Mouse (Mus musculus) midbrain, embryonic 16.5 days (tissue): Measurements from ENCODE around the gene Scimp. TPM values are rescaled to one million over a fixed set of nuclear protein-coding genes. Genes with fewer than 3 reads are reported as not detected.
"Not testable (repeated sequence)": the region's sequence is repeated elsewhere in the genome, so short reads cannot be mapped to it uniquely, and the experiment has no call there.

Experiments
- ATAC-seq: fragments of 200-750 bp; cut with Nextera tagmentation; 2 replicates; pipeline ENCODE4 v1.8.0; 2017; ENCODE audit warnings: moderate TSS enrichment
- H3K27ac ChIP-seq: fragments of 300-500 bp; sonication (generic); 2 replicates; pipeline ENCODE4 v1.5.1; 2014; ENCODE audit warnings: mild to moderate bottlenecking, low read length, mixed read lengths
- H3K27me3 ChIP-seq: fragments of 300-500 bp; sonication (generic); 2 replicates; pipeline ENCODE4 v1.6.1; 2014; ENCODE audit warnings: low read depth, low read length, mixed read lengths; ENCODE audit not compliant: control insufficient read depth, insufficient read depth
- H3K36me3 ChIP-seq: fragments of 300-500 bp; sonication (generic); 2 replicates; pipeline ENCODE4 v1.6.1; 2014; ENCODE audit warnings: mild to moderate bottlenecking, low read length, moderate library complexity, mixed read lengths; ENCODE audit not compliant: control insufficient read depth, insufficient read depth
- H3K4me1 ChIP-seq: fragments of 300-500 bp; sonication (generic); 2 replicates; pipeline ENCODE4 v1.6.1; 2014; ENCODE audit warnings: mild to moderate bottlenecking, low read length, mixed read lengths; ENCODE audit not compliant: control insufficient read depth, insufficient read depth
- H3K4me2 ChIP-seq: fragments of 300-500 bp; sonication (generic); 2 replicates; pipeline ENCODE4 v1.6.1; 2014; ENCODE audit warnings: mild to moderate bottlenecking, low read length, mixed read lengths
- H3K4me3 ChIP-seq: fragments of 300-500 bp; sonication (generic); 2 replicates; pipeline ENCODE4 v1.5.1; 2014; ENCODE audit warnings: low read depth, mild to moderate bottlenecking, low read length, moderate library complexity, mixed read lengths
- H3K9ac ChIP-seq: fragments of 300-500 bp; sonication (generic); 2 replicates; pipeline ENCODE4 v1.6.1; 2014; ENCODE audit warnings: low read depth, low read length, mixed read lengths
- H3K9me3 ChIP-seq: fragments of 300-500 bp; sonication (generic); replicated peaks from 2 replicates; pipeline ENCODE4 v1.6.1; 2014; ENCODE audit warnings: mild to moderate bottlenecking, low read length, mixed read lengths; ENCODE audit not compliant: control insufficient read depth, poor library complexity, severe bottlenecking
- WGBS: fragments of 180-500 bp; shearing (Covaris S2); extraction: QIAGEN DNeasy Blood & Tissue Kit; methylation state at CpG from one replicate; pipeline ENCODE4 v1.1.7; 2014; 5-methylcytosine and 5-hydroxymethylcytosine counted together
- polyA plus RNA-seq: library from polyadenylated mRNA; unstranded; fragments of >200 nt; fragmentation: Nextera tagmentation; extraction: Ambion mirVana; gene quantifications from 2 replicates; pipeline ENCODE4 v1.2.1, GENCODE M21; 2015

Gene Scimp
- polyA plus RNA-seq, 1 experiment from 2014 or later = not detected

- Histone ChIP-seq H3K4me3 (no peak overlapping the region), H3K9ac (no peak overlapping the region), H3K36me3 (no peaks in the 10 kb centered on the region), H3K9me3 (no peaks in the 10 kb centered on the region), H3K4me2 (no peak overlapping the region), H3K27me3 (no peaks in the 10 kb centered on the region), H3K4me1 (no peaks in the 10 kb centered on the region), H3K27ac (no peak overlapping the region)
- WGBS = 90% methylated on average over 10 of the region's 10 CpGs
- no peak for ATAC-seq
Measured at GRCm38 (mm10) chr11:70788972-70789655, 23.3 kb downstream of the Scimp start.

- WGBS = 72% methylated on average over 11 of the region's 11 CpGs
- H3K36me3 ChIP-seq = no peaks in the 10 kb centered on the region
- no peak overlapping the region for H3K9ac ChIP-seq
- H3K4me2 ChIP-seq = no peak overlapping the region
- no peak overlapping the region for H3K27ac ChIP-seq
- H3K27me3 ChIP-seq = no peaks in the 10 kb centered on the region
- no peaks in the 10 kb centered on the region for H3K4me1 ChIP-seq
- no peak overlapping the region for H3K4me3 ChIP-seq
- no peak for ATAC-seq
- H3K9me3 ChIP-seq = no peaks in the 10 kb centered on the region
Measured at GRCm38 (mm10) chr11:70787052-70787451, 25.3 kb downstream of the Scimp start.

- Histone ChIP-seq H3K4me1 (no peaks in the 10 kb centered on the region), H3K27me3 (no peaks in the 10 kb centered on the region), H3K27ac (no peak overlapping the region), H3K36me3 (no peaks in the 10 kb centered on the region), H3K9me3 (no peaks in the 10 kb centered on the region), H3K4me2 (no peak overlapping the region), H3K4me3 (no peak overlapping the region), H3K9ac (no peak overlapping the region)
- ATAC-seq = no peak
- 78% methylated on average over 2 of the region's 2 CpGs for WGBS
Measured at GRCm38 (mm10) chr11:70785908-70786307, 26.5 kb downstream of the Scimp start.

GRCm38 (mm10) chr11:70778058-70778457 is 34.3 kb downstream of the Scimp start:
- WGBS = 26% methylated on average over 6 of the region's 6 CpGs
- not testable (repeated sequence) for H3K36me3 ChIP-seq, H3K9ac ChIP-seq, H3K4me1 ChIP-seq, H3K27me3 ChIP-seq, H3K4me3 ChIP-seq, ATAC-seq, H3K27ac ChIP-seq, H3K4me2 ChIP-seq, H3K9me3 ChIP-seq

GRCm38 (mm10) chr11:70777634-70778033 is 34.8 kb downstream of the Scimp start:
- H3K27me3 ChIP-seq = no peaks in the 10 kb centered on the region
- no peak overlapping the region for H3K4me3 ChIP-seq
- no peak overlapping the region for H3K4me2 ChIP-seq
- no peaks in the 10 kb centered on the region for H3K9me3 ChIP-seq
- 77% methylated on average over 6 of the region's 6 CpGs for WGBS
- H3K9ac ChIP-seq = no peak overlapping the region
- ATAC-seq = no peak
- H3K36me3 ChIP-seq = peaks cover 7% of the 10 kb centered on the region; the same call in 1 of the 2 replicates
- no peak overlapping the region for H3K27ac ChIP-seq
- H3K4me1 ChIP-seq = peaks cover 4% of the 10 kb centered on the region; the same call in 1 of the 2 replicates

GRCm38 (mm10) chr11:70776830-70777571 is 35.4 kb downstream of the Scimp start:
- Histone ChIP-seq H3K27ac (no peak overlapping the region), H3K4me1 (peaks cover 4% of the 10 kb centered on the region; the same call in 1 of the 2 replicates), H3K4me3 (no peak overlapping the region), H3K36me3 (peaks cover 13% of the 10 kb centered on the region), H3K27me3 (no peaks in the 10 kb centered on the region), H3K4me2 (no peak overlapping the region), H3K9ac (0 out of 2 replicates have a peak overlapping the region, but pooled peaks have one; percentile 15), H3K9me3 (no peaks in the 10 kb centered on the region)
- ATAC-seq = peak; percentile 76; the same call in 1 of the 2 replicates
- 27% methylated on average over 17 of the region's 17 CpGs for WGBS

GRCm38 (mm10) chr11:70770804-70771203 is 41.6 kb downstream of the Scimp start:
- WGBS = 90% methylated on average over 3 of the region's 3 CpGs
- Histone ChIP-seq H3K4me3 (no peak overlapping the region), H3K4me1 (no peaks in the 10 kb centered on the region), H3K4me2 (no peak overlapping the region), H3K9me3 (no peaks in the 10 kb centered on the region), H3K27ac (no peak overlapping the region), H3K9ac (no peak overlapping the region), H3K27me3 (no peaks in the 10 kb centered on the region), H3K36me3 (peaks cover 31% of the 10 kb centered on the region)
- no peak for ATAC-seq

GRCm38 (mm10) chr11:70765776-70766445 is 46.5 kb downstream of the Scimp start:
- peaks cover 9% of the 10 kb centered on the region; the same call in 1 of the 2 replicates for H3K36me3 ChIP-seq
- 86% methylated on average over 16 of the region's 16 CpGs for WGBS

More at GRCm38 (mm10) chr11:70765776-70766445, 46.5 kb downstream of the Scimp start:
- Histone ChIP-seq H3K4me1 (peaks cover 11% of the 10 kb centered on the region), H3K9me3 (no peaks in the 10 kb centered on the region), H3K4me3 (no peak overlapping the region), H3K4me2 (no peak overlapping the region), H3K27ac (no peak overlapping the region), H3K27me3 (no peaks in the 10 kb centered on the region), H3K9ac (no peak overlapping the region)
- no peak for ATAC-seq
